Mouse (Mus musculus) embryo, embryonic 10 days (tissue): ENCODE data around the gene Olfr822.
"Not testable (repeated sequence)": the region's sequence is repeated elsewhere in the genome, so short reads cannot be mapped to it uniquely, and the experiment has no call there.

Experiments
- DNase-seq: peaks from one replicate; pipeline ENCODE4 v3.0.0-alpha.2; 2015; ENCODE audit warnings: low spot score

The Olfr822 gene

DNA sequence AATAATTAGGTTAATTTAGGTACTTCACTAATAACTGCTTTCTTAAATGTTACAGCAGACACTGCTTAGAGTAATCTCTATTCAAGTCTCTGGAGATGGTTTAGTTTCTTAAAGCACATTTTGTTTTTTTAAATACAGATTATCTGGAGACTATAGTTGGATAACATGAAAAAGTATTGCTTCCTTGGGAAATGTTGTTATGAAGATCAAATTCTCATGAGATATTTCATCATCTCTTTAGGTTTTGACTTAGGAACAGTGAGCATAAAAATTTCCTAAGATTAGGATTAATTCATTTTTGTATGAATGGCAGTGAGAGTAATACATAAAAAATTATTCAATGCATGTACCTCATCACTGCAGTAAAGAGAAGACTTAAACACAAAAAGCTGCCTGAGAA lies at the start of gene Olfr822:
Gene Olfr822 (plus strand): TSS at position 301 of the 400 bp plus-strand sequence.
- DNase-seq: no peak

- DNase-seq: no peak
Observed at GRCm38 (mm10) chr10:130030048-130030447, 41.0 kb upstream of the Olfr822 start, which contains the start of gene Olfr821. TSS of gene Olfr821 (plus strand) at chr10:130030348.

GRCm38 (mm10) chr10:130037096-130037495 lies 33.9 kb upstream of the Olfr822 start:
- no peak for DNase-seq

- DNase-seq: peak; percentile 54
Observed at GRCm38 (mm10) chr10:130092838-130093440, 21.9 kb downstream of the Olfr822 start.

- DNase-seq: peak; percentile 17
Observed at GRCm38 (mm10) chr10:130096104-130096503, 25.1 kb downstream of the Olfr822 start.

GRCm38 (mm10) chr10:130115283-130115682 lies 44.3 kb downstream of the Olfr822 start, which contains the start of gene Olfr823:
TSS of gene Olfr823 (minus strand) at chr10:130115383.
- not testable (repeated sequence) for DNase-seq

DNA sequence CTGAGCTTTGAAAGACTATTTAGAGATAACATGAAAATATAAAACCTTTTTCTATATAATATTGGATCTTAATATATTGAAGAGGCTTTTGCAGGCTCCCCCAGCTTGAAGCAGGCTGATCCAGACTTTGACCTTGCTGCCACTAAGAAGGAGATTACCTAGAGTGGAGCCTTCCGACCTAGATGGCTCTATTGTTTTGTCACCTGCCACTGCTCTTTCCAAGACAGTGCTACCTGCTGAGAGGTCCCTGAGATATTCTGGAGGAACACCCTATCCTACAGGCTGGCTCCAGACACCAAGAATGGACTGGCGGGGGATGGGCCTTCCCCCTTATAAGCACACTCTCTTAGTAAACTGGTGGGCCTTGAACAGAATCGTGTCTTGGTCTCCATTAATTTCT lies 45.0 kb downstream of the Olfr822 start:
- not testable (repeated sequence) for DNase-seq
